ENCODE assay signal across 19 mouse cellular contexts in the genomic region with DNA sequence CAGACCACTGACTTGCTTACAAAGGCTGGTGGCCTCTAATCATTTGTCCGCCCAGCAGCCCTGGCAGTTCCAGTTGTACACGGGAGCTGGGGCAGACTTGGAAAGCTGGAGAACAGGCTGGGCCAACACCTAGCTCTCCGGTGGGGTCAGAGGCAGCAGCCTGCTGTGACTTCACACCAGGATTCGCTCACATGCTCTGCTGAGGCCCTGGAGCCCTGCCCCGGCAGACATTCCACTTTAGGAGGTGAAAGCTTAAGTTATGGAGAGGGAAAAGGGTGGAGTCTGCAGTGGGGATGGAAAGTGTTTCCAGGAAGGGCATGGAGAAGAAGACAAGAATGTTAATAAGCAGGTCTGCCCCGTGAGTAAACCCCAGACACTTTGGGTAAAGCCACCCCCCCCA. TPM values are rescaled to one million over a fixed set of nuclear protein-coding genes. Genes with fewer than 3 reads are reported as not detected.
DNase-seq lines count a peak whose midpoint lies in the region; ATAC-seq and TF ChIP-seq lines count a peak whose summit lies in the region.
"Had no signal": no experiment of that assay in that cellular context is flagged by ENCODE, and none has a peak within 500 bp of the region (broad histone marks: within the 10 kb centered on the region; RNA-seq: fewer than 3 reads in every experiment).

No protein-coding gene starts in this region.

- no peaks in the 10 kb centered on the region for H3K9me3 ChIP-seq in lung, postnatal 0 days (ENCODE audit: low read length)
- no peaks in the 10 kb centered on the region for H3K9me3 ChIP-seq in limb, embryonic 10.5 days (replicated peaks)
- H3K9me3 ChIP-seq: heart, embryonic 15.5 days; neural tube, embryonic 15.5 days had no signal

- TF ChIP-seq CTCF in lung, postnatal 0 days (IDR thresholded peaks at IDR 0.05) = no peak

- no peaks in the 10 kb centered on the region for H3K4me1 ChIP-seq in lung, postnatal 0 days (ENCODE audit: insufficient read depth, low read depth, low read length)
- peaks cover 16% of the 10 kb centered on the region for H3K4me1 ChIP-seq in limb, embryonic 10.5 days
- H3K4me1 ChIP-seq: neural tube, embryonic 15.5 days had no signal

- no peaks in the 10 kb centered on the region for H3K36me3 ChIP-seq in lung, postnatal 0 days (ENCODE audit: insufficient read depth, low read length)
- no peaks in the 10 kb centered on the region for H3K36me3 ChIP-seq in limb, embryonic 10.5 days
- H3K36me3 ChIP-seq: heart, embryonic 15.5 days; neural tube, embryonic 15.5 days had no signal

- no peaks in the 10 kb centered on the region for H3K27me3 ChIP-seq in lung, postnatal 0 days (replicated peaks; ENCODE audit: insufficient read depth, low read length)
- peaks cover 5% of the 10 kb centered on the region; the same call in 1 of the 2 replicates for H3K27me3 ChIP-seq in limb, embryonic 10.5 days (ENCODE audit: low read depth, poor library complexity, severe bottlenecking)
- H3K27me3 ChIP-seq: heart, embryonic 15.5 days; neural tube, embryonic 15.5 days had no signal

- TF ChIP-seq EP300 in lung, postnatal 0 days (IDR thresholded peaks at IDR 0.05) = no peak

- H3K27ac ChIP-seq in lung, postnatal 0 days (ENCODE audit: low read length) = no peak overlapping the region
- H3K27ac ChIP-seq in limb, embryonic 10.5 days = peak overlapping the region; percentile 73
- H3K27ac ChIP-seq: heart, embryonic 15.5 days; kidney, postnatal 0 days; layer of hippocampus, adult 2 months; liver, embryonic 14.5 days; neural tube, embryonic 15.5 days had no signal

- no peak overlapping the region for H3K4me2 ChIP-seq in lung, postnatal 0 days (replicated peaks; ENCODE audit: low read depth, low read length)
- H3K4me2 ChIP-seq: heart, embryonic 15.5 days; midbrain, embryonic 11.5 days; neural tube, embryonic 15.5 days had no signal

- WGBS in lung, postnatal 0 days = 31% methylated on average over 6 of the region's 6 CpGs
- 16% methylated on average over 6 of the region's 6 CpGs for WGBS in limb, embryonic 10.5 days

- no peak overlapping the region for H3K9ac ChIP-seq in lung, postnatal 0 days (replicated peaks; ENCODE audit: low read depth)
- H3K9ac ChIP-seq: heart, embryonic 15.5 days; liver, embryonic 14.5 days; neural tube, embryonic 15.5 days had no signal

- ATAC-seq in lung, postnatal 0 days = no peak
- no peak for ATAC-seq in megakaryocyte-erythroid progenitor cell, adult 5-6 weeks (replicated peaks; ENCODE audit: low FRiP score, low TSS enrichment, poor library complexity, severe bottlenecking)
- ATAC-seq: forebrain, embryonic 14.5 days had no signal

- H3K4me3 ChIP-seq in lung, postnatal 0 days (ENCODE audit: low read depth, low read length) = no peak overlapping the region
- H3K4me3 ChIP-seq in limb, embryonic 10.5 days = no peak overlapping the region
- H3K4me3 ChIP-seq: heart, embryonic 15.5 days; layer of hippocampus, adult 2 months; myocyte; neural tube, embryonic 15.5 days had no signal

- peak; percentile 20 for DNase-seq in lung, postnatal 0 days (ENCODE audit: low spot score)
- DNase-seq in lung, postnatal 25 days (ENCODE audit: low spot score) = no peak
- DNase-seq in ZHBTc4 (ENCODE audit: low read depth, low spot score) = peak; percentile 79
- DNase-seq in limb, embryonic 10.5 days (ENCODE audit: low spot score) = peak; percentile 41
- DNase-seq in yolk sac, embryonic 10.5 days (ENCODE audit: low spot score) = peak; percentile 29
- no peak for DNase-seq in adrenal gland, postnatal 4 days (ENCODE audit: low spot score in 2 of 2)
- DNase-seq: cerebellum, postnatal 10 days; embryo, embryonic 11 days; left cerebral cortex, postnatal 4 days; lung, postnatal 10 days had no signal

RNA-seq across cellular contexts. Expression of a gene that starts 19.2 kb away (rescaled TPM):
- 43.9 and 44.4 TPM in 2 replicates for polyA plus RNA-seq in lung, postnatal 0 days (2015; fragmentation: Nextera tagmentation; extraction: Ambion mirVana)
- 96.4 and 166 TPM in 2 replicates for polyA plus RNA-seq in limb, embryonic 10.5 days (2016; fragmentation: Nextera tagmentation; extraction: Ambion mirVana)
- 4.6 and 6.4 TPM in 2 replicates for total RNA-seq in megakaryocyte-erythroid progenitor cell, adult 5-6 weeks (2014; fragmentation: Nextera tagmentation)
- total RNA-seq in megakaryocyte-erythroid progenitor cell, adult 5-6 weeks (2017) = 0.27 and 1.9 TPM in 2 replicates
- 10 to 100 TPM; 42.6 to 42.7 TPM for total RNA-seq in adrenal gland, postnatal 4 days (2021)

Comparison
In these comparisons a context has a peak if more than half of its experiments do, and no peak if none do; other contexts are left out.
1. DNase-seq: peak in lung, postnatal 0 days (single experiment), ZHBTc4 (single experiment), limb, embryonic 10.5 days (single experiment) and yolk sac, embryonic 10.5 days (single experiment); none in lung, postnatal 25 days (single experiment) and adrenal gland, postnatal 4 days (0 of 2).
2. RNA of a gene that starts 19.2 kb away (total RNA-seq): 42.6 to 42.7 TPM in adrenal gland, postnatal 4 days; 0.27 to 6.4 TPM in megakaryocyte-erythroid progenitor cell, adult 5-6 weeks; every median in the first group is over 4 times any median in the second.